Mouse (Mus musculus) gastrocnemius, postnatal 10 days (tissue): Measurements from ENCODE around the gene Cyct. TPM values are rescaled to one million over a fixed set of nuclear protein-coding genes. Genes with fewer than 3 reads are reported as not detected.

Experiments
- DNase-seq: peaks from one replicate; pipeline ENCODE4 v3.0.0; 2021; ENCODE audit warnings: mixed read lengths
- microRNA-seq, 2 experiments: library from miRNA; unstranded; fragments of <30 nt; microRNA quantifications; one replicate each; pipeline ENCODE4 v1.2.0; 2021
- total RNA-seq, 2 experiments: library from RNA; stranded (reverse); gene quantifications; 2 replicates each; pipeline ENCODE4 v1.2.3; 2021

Gene Cyct
- total RNA-seq, 2 experiments from 2014 or later: not detected

GRCm38 (mm10) chr2:76338215-76339156, 21.8 kb downstream of the Cyct start, which contains the start of gene Pde11a:
TSS of gene Pde11a (minus strand) at chr2:76338774.
- peak; percentile 24 for DNase-seq

DNA sequence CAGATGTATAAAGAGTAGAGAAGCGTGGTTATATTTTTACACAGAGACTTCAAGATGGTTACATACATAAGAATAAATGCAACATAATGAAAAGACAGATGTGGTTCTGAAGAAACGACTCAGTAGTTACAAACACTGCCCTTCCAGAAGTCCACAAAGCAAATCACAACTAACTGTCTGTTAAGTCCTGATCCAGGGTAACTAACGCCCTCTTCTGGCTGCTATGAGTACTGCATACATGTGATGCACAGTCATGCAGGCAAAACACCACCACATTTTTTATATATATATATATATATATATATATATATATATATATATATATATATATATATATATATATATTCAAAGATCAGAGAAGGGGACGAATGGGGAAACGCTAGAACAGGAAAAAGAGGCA, 25.7 kb downstream of the Cyct start:
- DNase-seq: no peak

DNA sequence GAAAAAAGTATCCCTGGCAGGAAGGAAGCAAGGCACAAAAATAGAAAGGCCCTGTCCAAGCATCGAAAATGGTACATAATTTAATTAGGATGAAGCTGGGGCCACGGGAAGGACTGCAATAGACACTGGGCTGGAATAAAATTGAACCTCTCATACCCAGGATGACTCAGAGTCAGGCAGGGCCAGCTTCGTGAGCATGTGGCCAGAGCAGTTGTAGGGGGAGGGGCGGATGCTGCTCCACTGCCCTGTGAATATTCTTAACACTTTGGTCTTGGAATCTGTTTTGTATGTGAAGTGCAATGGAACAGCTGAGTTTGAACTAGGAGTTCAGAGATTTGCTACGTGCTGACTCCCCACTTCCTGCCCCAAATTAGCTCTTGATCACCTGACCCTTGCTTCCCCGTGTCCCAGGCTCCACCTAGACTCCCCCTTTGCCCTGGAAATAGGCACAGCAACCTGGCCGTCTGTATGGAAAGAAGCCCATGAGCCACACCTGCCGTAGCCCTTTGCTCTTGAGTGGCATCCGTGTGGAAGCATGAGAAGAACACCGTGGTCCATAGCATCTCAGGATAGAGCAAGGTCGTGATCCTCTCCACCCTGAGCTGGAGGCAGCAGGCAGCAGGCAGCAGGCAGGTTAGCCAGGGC, 28.0 kb downstream of the Cyct start:
- DNase-seq: no peak

DNA sequence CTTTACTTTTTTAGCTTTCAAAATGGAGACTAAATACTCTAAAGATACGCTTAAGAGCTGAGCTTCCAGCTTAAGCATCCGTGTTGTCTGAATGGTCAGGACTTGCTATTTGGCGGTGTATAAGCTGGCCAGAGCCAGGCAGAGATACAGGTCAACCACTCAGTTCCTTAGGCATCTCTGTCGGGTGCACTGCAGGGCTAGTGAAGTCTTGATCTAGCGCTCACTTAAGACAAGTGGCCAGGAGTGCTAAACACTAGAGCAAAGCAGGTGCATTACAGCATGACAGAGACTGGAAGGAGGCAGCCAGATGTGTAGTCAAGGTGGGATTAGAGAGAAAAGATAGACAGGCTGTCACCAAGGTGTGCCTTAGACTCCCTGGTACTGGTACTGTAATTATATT, 30.2 kb downstream of the Cyct start:
- no peak for DNase-seq

DNA sequence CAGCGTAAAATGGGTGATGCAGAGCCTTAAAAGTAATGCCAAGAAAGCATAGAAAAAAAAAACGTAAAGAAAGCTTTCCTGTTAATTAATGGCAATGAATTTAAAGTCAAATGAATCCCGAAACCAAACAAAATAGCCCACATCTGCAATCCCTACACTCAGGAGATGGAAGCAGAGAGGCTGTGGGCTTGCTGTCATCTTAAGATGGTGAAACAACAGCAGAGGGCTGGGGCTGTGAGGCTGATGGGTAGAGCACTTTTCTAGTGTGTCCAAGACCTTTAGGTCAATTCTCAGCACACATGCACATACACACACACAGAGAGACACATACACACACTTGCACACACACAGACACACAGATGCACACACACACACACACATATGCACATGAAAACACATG, 34.1 kb downstream of the Cyct start:
- DNase-seq: no peak

GRCm38 (mm10) chr2:76324463-76324862, 35.8 kb downstream of the Cyct start:
- DNase-seq: no peak

DNA sequence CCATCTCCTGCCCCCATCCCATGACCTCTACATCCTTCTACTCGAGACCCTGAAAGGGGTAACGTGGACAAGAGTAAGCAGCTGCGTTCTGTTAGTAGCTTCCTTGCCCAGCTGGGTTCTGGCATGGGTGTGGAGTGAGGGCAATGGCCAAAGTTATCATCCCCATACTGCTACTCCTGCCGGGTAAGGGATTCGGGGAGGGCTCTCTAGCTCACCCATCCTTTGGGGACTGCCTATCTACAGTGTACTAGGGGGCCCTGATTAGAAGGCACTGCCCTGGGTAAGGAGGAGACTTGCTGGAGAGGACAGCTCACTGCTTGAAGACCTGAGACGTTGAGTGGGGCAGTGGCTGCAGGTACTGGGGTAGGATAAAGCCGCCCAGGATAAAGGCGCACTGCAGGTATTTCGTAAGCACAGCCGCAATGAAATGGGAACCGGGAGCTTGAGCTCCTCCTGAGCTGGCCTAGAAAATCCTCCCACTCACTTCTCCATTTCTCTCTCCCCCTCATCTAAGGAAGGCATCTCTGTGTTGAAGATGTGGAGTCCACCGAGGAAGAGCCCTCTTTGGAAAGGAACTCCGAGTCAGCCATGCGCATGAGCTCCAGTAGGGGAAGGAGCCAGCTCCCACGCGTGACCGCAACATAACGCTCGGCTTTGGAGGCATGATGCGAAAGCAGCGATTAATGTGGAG, 36.9 kb downstream of the Cyct start:
- DNase-seq: no peak

DNA sequence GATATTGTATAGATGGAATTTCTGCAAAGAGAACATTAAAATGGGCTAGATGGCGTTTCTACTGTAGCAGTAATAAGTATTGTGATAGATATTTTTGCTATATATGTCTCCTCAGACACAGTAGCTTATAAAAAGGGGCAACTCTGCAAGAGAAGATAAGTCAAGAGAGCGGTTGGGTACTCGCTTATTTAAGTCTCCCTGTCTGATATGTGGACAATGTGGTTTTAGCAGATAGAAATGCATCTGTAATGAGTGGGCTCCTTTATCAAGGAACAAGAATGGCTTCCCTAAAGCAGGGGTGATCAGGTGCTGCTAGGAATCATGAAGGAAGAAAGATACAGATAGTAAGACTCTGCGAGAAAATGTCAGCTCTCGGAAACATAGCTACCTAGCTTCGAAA, 39.9 kb downstream of the Cyct start:
- DNase-seq: no peak

- DNase-seq: no peak
Observed at GRCm38 (mm10) chr2:76319231-76319630, 41.0 kb downstream of the Cyct start.

Small RNAs within 50 kb of the gene (microRNA-seq; reads per million reads assigned to microRNA genes)
- gene Gm44337: 0 reads per million in 2 experiments

Other genes with a start within 250 kb of the Cyct start
- under 1 TPM; 0.18 to 0.19 TPM for gene Pde11a, start 21.7 kb downstream of the Cyct start, total RNA-seq
- 10 to 100 TPM; 17.1 to 19.8 TPM for gene Rbm45, start 9.5 kb upstream of the Cyct start, total RNA-seq
- gene Osbpl6, start 46.1 kb upstream of the Cyct start, total RNA-seq: 10 to 100 TPM; 11.4 to 14.5 TPM